Mouse (Mus musculus) midbrain, embryonic 13.5 days (tissue): Measurements from ENCODE around the gene Slc25a25. TPM values are rescaled to one million over a fixed set of nuclear protein-coding genes. Genes with fewer than 3 reads are reported as not detected.

ENCODE experiments used
- ATAC-seq: fragments of 200-750 bp; cut with Nextera tagmentation; 2 replicates; pipeline ENCODE4 v1.8.0; 2017; ENCODE audit warnings: mild to moderate bottlenecking, moderate TSS enrichment, moderate library complexity
- H3K27ac ChIP-seq: fragments of 300-500 bp; sonication (generic); 2 replicates; pipeline ENCODE4 v1.5.1; 2015; ENCODE audit warnings: inconsistent platforms, mild to moderate bottlenecking, moderate library complexity
- H3K27me3 ChIP-seq: fragments of 300-500 bp; sonication (generic); 2 replicates; pipeline ENCODE4 v1.6.1; 2015; ENCODE audit warnings: mild to moderate bottlenecking, inconsistent platforms
- H3K36me3 ChIP-seq: fragments of 300-500 bp; sonication (generic); 2 replicates; pipeline ENCODE4 v1.6.1; 2015; ENCODE audit warnings: mild to moderate bottlenecking, inconsistent platforms
- H3K4me1 ChIP-seq: fragments of 300-500 bp; sonication (generic); replicated peaks from 2 replicates; pipeline ENCODE4 v1.6.1; 2015; ENCODE audit warnings: inconsistent platforms
- H3K4me2 ChIP-seq: fragments of 300-500 bp; sonication (generic); replicated peaks from 2 replicates; pipeline ENCODE4 v1.6.1; 2015; ENCODE audit warnings: moderate library complexity, mild to moderate bottlenecking, inconsistent platforms
- H3K4me3 ChIP-seq: fragments of 300-500 bp; sonication (generic); replicated peaks from 2 replicates; pipeline ENCODE4 v1.5.1; 2015; ENCODE audit warnings: mild to moderate bottlenecking, inconsistent platforms
- H3K9ac ChIP-seq: fragments of 300-500 bp; sonication (generic); replicated peaks from 2 replicates; pipeline ENCODE4 v1.6.1; 2015; ENCODE audit warnings: mild to moderate bottlenecking, inconsistent platforms
- H3K9me3 ChIP-seq: fragments of 300-500 bp; sonication (generic); 2 replicates; pipeline ENCODE4 v1.6.1; 2016; ENCODE audit warnings: mild to moderate bottlenecking, inconsistent platforms
- WGBS: fragments of 180-500 bp; shearing (Covaris S2); methylation state at CpG from one replicate; pipeline ENCODE4 v1.1.7; 2015; 5-methylcytosine and 5-hydroxymethylcytosine counted together
- polyA plus RNA-seq: library from polyadenylated mRNA; unstranded; fragments of >200 nt; fragmentation: Nextera tagmentation; extraction: Ambion mirVana; gene quantifications from 2 replicates; pipeline ENCODE4 v1.2.1, GENCODE M21; 2015

The Slc25a25 gene
- polyA plus RNA-seq, 1 experiment from 2014 or later: 45.4 TPM

DNA sequence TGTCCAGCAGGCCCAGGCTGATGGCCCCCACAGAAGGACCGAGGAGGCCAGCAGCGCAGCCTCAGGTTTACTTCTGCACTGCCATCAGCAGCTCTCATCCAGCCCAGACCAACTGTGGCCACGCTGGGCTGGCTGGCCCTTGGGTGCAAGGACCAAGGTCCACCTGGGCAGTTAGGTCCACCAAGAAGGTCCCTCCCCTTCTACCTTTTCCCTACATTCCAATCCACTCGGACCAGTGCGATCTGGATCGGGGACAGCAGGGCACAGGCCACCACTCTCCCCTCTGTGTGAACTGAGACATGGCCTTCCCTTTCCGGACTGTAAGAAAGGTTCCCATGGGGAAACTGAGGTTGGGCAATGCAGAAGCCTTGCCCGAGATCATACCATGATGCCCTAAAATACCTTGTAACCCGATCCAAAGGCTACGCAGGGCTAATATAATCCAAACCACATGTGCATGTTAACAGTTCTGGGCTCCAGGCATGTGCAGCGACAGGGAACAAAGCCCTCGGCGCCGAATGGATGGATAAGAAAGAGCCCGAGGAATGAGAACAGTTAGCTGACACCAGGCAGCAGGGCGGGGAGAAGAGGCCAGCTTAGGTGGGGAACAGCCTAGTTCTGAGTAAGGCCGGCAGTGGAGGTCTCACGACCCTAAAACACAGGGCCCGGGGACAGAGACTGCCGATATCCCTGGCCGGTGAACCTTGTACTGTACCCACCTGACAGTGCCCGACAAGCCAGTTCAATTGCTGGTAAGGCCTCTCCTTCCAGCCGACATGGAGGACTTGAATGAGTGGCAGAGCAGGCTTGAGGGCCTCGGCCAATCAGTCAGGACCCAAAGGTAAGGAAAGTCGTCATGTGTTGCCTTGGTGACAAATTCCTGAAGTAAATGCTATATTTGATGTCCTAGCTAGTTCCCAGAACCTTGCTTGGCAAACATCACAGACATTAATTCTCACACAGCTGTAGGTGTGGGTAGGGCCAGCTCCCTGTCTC, 42.5 kb downstream of the Slc25a25 start:
- Histone ChIP-seq H3K27ac (no peak overlapping the region), H3K9me3 (no peaks in the 10 kb centered on the region), H3K9ac (no peak overlapping the region), H3K4me1 (no peaks in the 10 kb centered on the region), H3K4me2 (no peak overlapping the region), H3K36me3 (peaks cover 2% of the 10 kb centered on the region), H3K27me3 (no peaks in the 10 kb centered on the region), H3K4me3 (no peak overlapping the region)
- no peak for ATAC-seq
- WGBS: 71% methylated on average over 25 of the region's 25 CpGs

DNA sequence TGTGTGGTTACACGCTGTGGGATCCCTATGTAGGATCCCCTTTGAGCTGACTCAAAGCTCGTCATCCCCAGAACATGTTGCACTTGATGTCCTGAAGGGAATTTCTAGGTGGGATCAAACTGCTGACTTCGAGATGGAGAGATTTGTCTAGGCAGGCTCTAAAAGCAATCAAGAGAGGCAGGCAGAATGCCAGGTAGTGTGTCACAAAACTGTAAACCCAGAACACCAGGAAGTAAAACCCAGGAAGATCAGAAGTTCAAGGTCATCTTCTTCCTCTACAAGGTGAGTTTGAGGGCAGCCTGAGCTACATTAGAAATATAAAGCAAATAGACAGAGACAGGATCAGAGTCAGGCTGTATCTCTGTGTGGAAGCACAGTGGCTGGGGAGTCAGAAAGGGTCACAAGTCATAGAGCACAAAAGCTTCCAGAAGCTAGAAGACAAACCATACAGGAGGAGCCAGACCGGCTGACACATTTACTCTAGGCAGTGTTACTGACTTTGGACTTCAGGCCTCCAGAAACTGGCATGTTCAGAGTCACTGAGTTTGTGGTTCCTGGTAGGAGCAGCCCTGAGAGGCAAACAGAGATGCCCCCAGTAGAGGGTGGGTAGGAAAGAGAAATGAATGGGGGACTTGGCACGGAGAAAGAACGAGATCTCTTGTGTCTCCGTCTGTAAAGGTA, 44.0 kb downstream of the Slc25a25 start:
- Histone ChIP-seq H3K4me2 (no peak overlapping the region), H3K36me3 (peaks cover 8% of the 10 kb centered on the region), H3K9me3 (no peaks in the 10 kb centered on the region), H3K9ac (no peak overlapping the region), H3K4me3 (no peak overlapping the region), H3K4me1 (no peaks in the 10 kb centered on the region), H3K27me3 (no peaks in the 10 kb centered on the region), H3K27ac (no peak overlapping the region)
- no peak for ATAC-seq
- WGBS: 82% methylated on average over 7 of the region's 7 CpGs

DNA sequence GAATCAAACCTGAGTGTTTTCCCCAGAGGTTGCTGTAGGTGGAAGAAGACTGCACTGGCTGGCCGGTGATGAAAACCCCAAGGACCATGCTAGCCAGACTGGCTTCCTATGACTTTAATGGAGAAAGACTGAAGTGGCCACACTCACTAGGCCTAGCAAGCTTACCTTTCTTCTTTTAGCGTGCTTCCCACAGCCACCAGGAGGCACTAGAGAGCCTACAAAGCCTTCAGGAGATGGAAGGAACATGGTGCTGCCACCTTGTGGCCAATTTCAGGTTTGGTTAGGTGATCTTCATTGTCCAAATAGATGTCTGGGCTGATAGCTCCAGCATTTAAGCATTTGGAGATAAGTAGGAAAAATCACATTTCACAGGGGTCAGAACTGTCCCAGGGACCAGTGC, 46.6 kb downstream of the Slc25a25 start:
- Histone ChIP-seq H3K27me3 (no peaks in the 10 kb centered on the region), H3K4me3 (no peak overlapping the region), H3K4me1 (no peaks in the 10 kb centered on the region), H3K9ac (no peak overlapping the region), H3K27ac (no peak overlapping the region), H3K4me2 (no peak overlapping the region), H3K36me3 (peaks cover 34% of the 10 kb centered on the region), H3K9me3 (no peaks in the 10 kb centered on the region)
- ATAC-seq: peak; percentile 67
- WGBS: 18% methylated on average over 2 of the region's 2 CpGs

GRCm38 (mm10) chr2:32396695-32397094, 54.5 kb downstream of the Slc25a25 start:
- Histone ChIP-seq H3K4me3 (peak overlapping the region; percentile 83), H3K27ac (0 out of 2 replicates have a peak overlapping the region, but pooled peaks have one; percentile 85), H3K4me2 (peak overlapping the region; percentile 96), H3K9me3 (no peaks in the 10 kb centered on the region), H3K36me3 (peaks cover 29% of the 10 kb centered on the region), H3K4me1 (peaks cover 19% of the 10 kb centered on the region), H3K9ac (peak overlapping the region; percentile 86), H3K27me3 (no peaks in the 10 kb centered on the region)
- WGBS: under 1% methylated on average over 15 of the region's 15 CpGs
- ATAC-seq: no peak

DNA sequence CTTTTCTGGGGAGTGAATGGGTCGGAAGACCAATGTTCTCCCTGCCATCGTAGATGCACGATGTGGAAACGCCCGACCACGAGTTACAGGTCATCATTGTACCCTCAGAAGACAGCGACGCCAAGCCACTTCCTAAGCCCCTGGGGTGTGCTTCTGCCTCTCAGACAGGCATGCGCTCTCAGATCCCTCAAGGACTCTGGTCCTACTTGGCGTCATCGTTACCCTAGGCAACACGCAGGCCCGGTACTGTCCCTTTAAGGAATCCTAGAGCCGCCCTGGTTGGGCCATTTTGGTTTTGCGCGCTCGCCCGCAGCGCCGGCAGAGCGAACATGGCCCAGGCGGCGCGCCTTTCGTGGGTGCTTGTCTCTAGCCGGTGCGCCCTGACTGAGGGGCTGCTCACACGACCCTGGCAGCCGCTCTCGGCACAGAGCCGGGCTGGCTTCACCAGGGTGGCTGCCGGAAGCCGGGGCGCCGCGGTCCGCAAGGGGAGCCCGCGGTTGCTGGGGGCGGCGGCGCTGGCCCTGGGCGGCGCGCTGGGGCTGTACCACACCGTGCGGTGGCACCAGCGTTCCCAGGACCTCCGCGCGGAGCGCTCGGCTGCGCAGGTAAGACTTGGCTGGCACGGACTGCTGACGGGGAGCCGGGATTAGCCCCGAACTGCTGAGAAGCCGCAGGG, 55.2 kb downstream of the Slc25a25 start:
- Histone ChIP-seq H3K4me1 (peaks cover 19% of the 10 kb centered on the region), H3K36me3 (peaks cover 23% of the 10 kb centered on the region), H3K9ac (peak overlapping the region; percentile 86), H3K27ac (peak overlapping the region; percentile 85), H3K9me3 (no peaks in the 10 kb centered on the region), H3K4me3 (peak overlapping the region; percentile 83), H3K4me2 (peak overlapping the region; percentile 96), H3K27me3 (no peaks in the 10 kb centered on the region)
- ATAC-seq: peak; percentile 98
- under 1% methylated on average over 59 of the region's 59 CpGs for WGBS

DNA sequence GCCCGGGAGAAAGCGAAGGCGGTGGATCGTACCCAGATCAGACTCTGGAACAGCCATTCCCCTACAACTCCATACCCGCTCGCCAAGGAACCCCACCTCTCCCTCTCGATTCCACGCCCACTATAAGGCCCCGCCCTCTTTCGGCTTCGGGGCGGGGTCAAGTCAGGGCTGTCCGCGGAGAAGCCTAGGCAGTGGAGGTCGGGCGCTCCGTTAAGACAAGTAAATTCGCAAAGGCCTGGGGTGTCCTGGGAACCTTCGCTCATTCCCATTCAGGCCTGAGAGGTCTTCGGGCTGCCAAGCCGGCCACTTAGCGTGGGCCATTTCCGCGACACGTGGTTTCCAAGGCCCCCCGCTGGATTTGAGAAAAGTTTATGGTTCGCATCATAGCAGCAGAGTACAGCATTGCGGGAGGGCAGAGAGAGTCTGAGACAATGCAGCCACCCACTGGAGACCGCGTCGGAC, 55.7 kb downstream of the Slc25a25 start, which contains the start of gene Ptges2:
Ptges2 (plus strand) TSS at position 413 of the 462 bp plus-strand sequence.
- Histone ChIP-seq H3K4me1 (peaks cover 19% of the 10 kb centered on the region), H3K27ac (peak within 1 kb of the TSS; percentile 85), H3K36me3 (peaks cover 17% of the 10 kb centered on the region), H3K27me3 (no peaks in the 10 kb centered on the region), H3K9ac (peak within 1 kb of the TSS; percentile 86), H3K4me2 (peak within 1 kb of the TSS; percentile 96), H3K4me3 (peak within 1 kb of the TSS; percentile 83), H3K9me3 (no peaks in the 10 kb centered on the region)
- WGBS: under 1% methylated on average over 31 of the region's 31 CpGs
- peak; percentile 91 for ATAC-seq

GRCm38 (mm10) chr2:32394973-32395372, 56.3 kb downstream of the Slc25a25 start:
- Histone ChIP-seq H3K27me3 (no peaks in the 10 kb centered on the region), H3K9ac (peak overlapping the region; percentile 86), H3K4me3 (peak overlapping the region; percentile 83), H3K27ac (peak overlapping the region; percentile 85), H3K4me2 (peak overlapping the region; percentile 96), H3K36me3 (peaks cover 12% of the 10 kb centered on the region; the same call in 1 of the 2 replicates), H3K4me1 (peaks cover 19% of the 10 kb centered on the region), H3K9me3 (no peaks in the 10 kb centered on the region)
- no peak for ATAC-seq
- 5% methylated on average over 8 of the region's 8 CpGs for WGBS

DNA sequence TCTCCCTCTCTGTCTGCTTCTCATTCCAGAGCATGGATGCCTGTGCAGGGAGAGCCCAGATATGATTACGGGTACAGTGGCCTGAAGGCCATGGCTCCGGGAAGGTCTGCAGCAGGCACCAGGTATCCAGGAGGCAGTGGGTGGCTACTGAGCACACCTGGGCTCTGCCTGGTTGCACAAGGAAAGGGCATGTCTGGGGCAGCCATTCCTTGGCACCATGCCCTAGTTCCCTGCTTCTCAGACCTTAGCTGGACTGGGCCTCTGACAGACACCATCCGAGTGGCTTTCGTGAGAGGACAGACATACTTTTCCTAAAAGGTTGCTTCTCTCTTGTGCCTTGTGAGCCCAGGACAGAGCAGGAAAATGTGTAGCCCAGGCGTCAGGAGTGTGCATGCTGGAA, 59.2 kb downstream of the Slc25a25 start:
- no peak overlapping the region for H3K27ac ChIP-seq
- no peak for ATAC-seq
- no peak overlapping the region for H3K9ac ChIP-seq
- H3K27me3 ChIP-seq: no peaks in the 10 kb centered on the region
- H3K9me3 ChIP-seq: no peaks in the 10 kb centered on the region
- 77% methylated on average over 5 of the region's 5 CpGs for WGBS
- H3K4me3 ChIP-seq: no peak overlapping the region
- no peak overlapping the region for H3K4me2 ChIP-seq
- H3K4me1 ChIP-seq: peaks cover 11% of the 10 kb centered on the region
- no peaks in the 10 kb centered on the region for H3K36me3 ChIP-seq

GRCm38 (mm10) chr2:32390871-32391270, 60.4 kb downstream of the Slc25a25 start:
- no peak overlapping the region for H3K27ac ChIP-seq
- no peaks in the 10 kb centered on the region for H3K36me3 ChIP-seq
- no peaks in the 10 kb centered on the region for H3K27me3 ChIP-seq
- no peak for ATAC-seq
- WGBS: 75% methylated on average over 8 of the region's 8 CpGs
- H3K4me1 ChIP-seq: peaks cover 5% of the 10 kb centered on the region
- H3K4me2 ChIP-seq: no peak overlapping the region
- H3K9me3 ChIP-seq: no peaks in the 10 kb centered on the region
- H3K4me3 ChIP-seq: no peak overlapping the region
- H3K9ac ChIP-seq: no peak overlapping the region

GRCm38 (mm10) chr2:32389157-32389556, 62.1 kb downstream of the Slc25a25 start:
- no peak overlapping the region for H3K4me3 ChIP-seq
- ATAC-seq: no peak
- no peaks in the 10 kb centered on the region for H3K4me1 ChIP-seq
- H3K9me3 ChIP-seq: no peaks in the 10 kb centered on the region
- H3K4me2 ChIP-seq: no peak overlapping the region
- H3K27ac ChIP-seq: no peak overlapping the region
- H3K36me3 ChIP-seq: no peaks in the 10 kb centered on the region
- WGBS: 76% methylated on average over 2 of the region's 2 CpGs
- H3K27me3 ChIP-seq: no peaks in the 10 kb centered on the region
- no peak overlapping the region for H3K9ac ChIP-seq

DNA sequence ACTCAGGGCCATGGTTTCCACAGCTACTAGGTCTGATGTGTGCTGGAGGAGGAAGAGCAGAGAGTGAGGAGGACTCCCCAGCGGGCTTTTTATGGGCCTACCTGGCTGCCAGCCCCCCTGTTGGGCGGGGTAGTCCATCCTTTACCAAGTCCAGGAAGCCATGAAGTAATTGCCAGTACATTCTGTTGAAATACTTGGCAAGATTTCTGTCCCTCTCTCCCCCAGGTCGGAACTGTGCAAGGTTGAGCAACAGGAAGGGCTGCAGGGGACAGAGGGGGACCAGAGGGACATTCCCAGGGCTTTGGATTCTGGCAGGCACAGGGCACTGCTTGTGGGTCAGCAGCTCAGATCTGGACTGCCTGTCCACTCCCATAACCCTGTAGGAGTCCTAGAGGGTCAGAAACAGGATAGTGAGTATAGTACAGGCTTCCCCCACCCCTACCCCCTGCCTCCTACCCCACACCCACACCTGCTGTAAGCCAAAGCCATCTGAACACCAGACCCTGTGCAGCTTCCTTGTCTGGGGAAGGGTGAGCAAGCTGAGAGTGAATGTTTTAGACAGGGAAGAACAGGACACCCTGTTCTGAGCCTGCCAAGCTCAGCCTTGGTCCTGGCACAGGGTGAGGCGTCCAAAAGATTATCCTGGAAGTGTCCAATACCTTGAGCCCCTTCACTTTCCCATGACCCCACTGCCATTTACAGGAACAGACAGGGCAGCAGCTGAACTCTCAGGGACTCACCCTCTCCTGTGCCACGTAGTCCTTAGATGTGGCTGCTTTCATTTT, 63.3 kb downstream of the Slc25a25 start, which contains the start of gene Lcn2:
Lcn2 (minus strand) TSS at position 547 of the 785 bp plus-strand sequence.
- Histone ChIP-seq H3K27ac (no peak within 1 kb of the TSS), H3K36me3 (no peaks in the 10 kb centered on the region), H3K9me3 (no peaks in the 10 kb centered on the region), H3K4me2 (no peak within 1 kb of the TSS), H3K9ac (0 out of 2 replicates have a peak within 1 kb of the TSS, but pooled peaks have one; percentile 14), H3K4me3 (no peak within 1 kb of the TSS), H3K4me1 (no peaks in the 10 kb centered on the region), H3K27me3 (no peaks in the 10 kb centered on the region)
- WGBS: 56% methylated on average over 5 of the region's 5 CpGs
- ATAC-seq: no peak
